Mouse (Mus musculus): ENCODE measurements around the gene Lpxn. TPM values are rescaled to one million over a fixed set of nuclear protein-coding genes. Genes with fewer than 3 reads are reported as not detected.

Gene Lpxn
- polyA plus RNA-seq (2017; shearing (Covaris generic)): 100 to 1,000 TPM; 220 to 255 TPM

- peak; percentile 59 for ATAC-seq
Measured at GRCm38 (mm10) chr19:12795511-12796327, at the start of gene Lpxn, which contains the start of gene Zfp91. Lpxn (plus strand) TSS chr19:12796193. Zfp91 (minus strand) TSS chr19:12796126.

GRCm38 (mm10) chr19:12756286-12756685 lies 39.7 kb upstream of the Lpxn start:
- no peak for ATAC-seq

DNA sequence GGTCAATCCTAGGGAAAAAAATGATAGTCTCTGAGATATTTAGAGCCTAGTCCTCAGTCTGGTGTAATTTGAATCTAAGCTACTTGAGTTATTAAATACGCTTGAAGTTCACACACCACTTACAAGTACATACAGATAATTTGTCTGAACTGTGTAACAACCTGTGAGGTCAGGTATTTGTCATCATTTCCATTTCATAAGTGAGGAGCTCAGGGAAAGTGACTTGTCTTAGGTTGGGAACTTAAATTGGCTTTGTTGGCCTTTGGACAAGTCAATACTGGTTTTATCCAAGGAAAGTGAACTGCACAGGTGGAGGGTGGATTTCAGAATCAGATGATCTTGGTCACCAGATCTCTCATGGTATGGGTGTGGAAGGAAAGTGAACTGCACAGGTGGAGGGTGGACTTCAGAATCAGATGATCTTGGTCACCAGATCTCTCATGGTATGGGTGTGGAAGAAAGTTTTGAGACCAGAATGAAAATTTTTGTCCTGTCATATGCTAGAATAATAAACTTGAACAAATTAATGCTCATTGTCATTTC lies 37.0 kb upstream of the Lpxn start:
- ATAC-seq: no peak

DNA sequence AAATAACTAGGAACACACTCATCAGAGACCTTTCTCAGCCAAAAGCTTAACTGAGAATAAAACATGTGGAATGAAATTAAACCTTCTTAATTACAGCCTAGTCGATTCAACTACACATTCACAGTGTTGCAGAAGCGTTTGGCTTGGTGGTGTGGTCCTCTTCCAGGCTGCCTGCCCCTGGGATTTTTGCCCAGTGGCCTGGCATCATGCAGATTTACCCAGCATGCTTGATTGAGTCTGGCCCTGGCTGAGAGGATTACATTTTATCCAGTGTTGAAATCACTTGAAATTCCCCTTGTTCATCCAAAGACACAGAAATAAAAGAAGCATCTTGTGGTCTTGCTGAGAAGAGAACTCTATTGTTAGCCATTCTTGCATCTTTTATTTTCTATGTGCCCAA lies 36.3 kb upstream of the Lpxn start:
- ATAC-seq: no peak

DNA sequence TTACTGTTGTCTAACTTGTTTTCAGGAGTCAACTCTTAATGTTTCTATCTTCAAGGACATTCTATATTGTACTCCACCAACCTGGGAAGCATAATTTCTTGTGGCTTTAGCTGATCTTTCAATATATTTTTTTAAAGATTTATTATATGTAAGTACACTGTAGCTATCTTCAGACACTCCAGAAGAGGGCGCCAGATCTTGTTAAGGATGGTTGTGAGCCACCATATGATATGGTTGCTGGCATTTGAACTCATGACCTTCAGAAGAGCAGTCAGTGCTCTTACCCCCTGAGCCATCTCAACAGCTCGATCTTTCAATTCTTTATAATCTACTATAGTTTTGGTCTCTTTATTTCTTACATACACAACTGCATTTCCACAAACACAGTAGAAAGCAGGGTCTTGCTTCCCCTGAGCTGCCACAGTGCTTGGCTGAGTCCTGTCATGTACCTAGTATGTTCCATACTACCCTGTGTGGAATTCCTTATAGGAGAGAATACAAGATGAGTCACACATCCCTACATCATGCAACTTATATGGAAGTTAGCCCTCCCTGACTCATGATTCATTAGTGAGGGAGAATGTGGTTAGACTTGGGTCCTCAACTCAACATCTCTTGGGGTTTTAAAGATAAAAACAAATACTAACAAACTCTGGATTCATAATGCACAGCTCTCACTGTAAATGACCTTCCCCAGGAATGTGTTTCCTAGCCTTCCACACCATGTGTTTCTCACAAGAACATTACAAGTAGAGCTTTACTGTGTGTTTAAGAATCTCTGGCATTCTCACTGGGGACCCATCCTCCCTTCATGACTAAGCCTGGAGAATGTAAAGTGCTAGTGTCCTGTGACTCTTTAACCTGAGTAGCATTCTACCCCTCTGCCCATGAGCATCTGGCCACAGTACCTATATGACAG lies 33.5 kb upstream of the Lpxn start:
- ATAC-seq: no peak

GRCm38 (mm10) chr19:12765308-12765707 lies 30.7 kb upstream of the Lpxn start, which contains the start of gene Cntf:
Cntf (minus strand) TSS chr19:12765632.
- no peak for ATAC-seq

GRCm38 (mm10) chr19:12770888-12771287 lies 25.1 kb upstream of the Lpxn start:
- no peak for ATAC-seq

DNA sequence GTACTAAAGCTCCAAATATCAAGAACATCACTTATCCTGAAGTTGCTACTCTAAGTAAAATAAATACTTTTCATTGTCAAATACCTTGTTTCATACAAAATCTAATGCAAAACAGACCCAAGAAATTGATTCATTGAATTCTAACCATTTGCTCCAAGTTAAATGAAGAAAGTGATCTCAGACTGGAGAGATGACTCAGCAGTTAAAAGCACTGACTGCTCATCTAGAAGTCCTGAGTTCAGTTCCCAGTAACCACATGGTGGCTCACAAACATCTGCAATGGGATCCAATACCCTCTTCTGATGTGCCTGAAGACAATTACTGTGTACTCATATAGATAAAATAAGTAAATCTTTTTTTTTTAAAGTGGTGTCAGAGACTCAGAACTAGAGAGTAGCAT lies 15.6 kb upstream of the Lpxn start:
- ATAC-seq: no peak

DNA sequence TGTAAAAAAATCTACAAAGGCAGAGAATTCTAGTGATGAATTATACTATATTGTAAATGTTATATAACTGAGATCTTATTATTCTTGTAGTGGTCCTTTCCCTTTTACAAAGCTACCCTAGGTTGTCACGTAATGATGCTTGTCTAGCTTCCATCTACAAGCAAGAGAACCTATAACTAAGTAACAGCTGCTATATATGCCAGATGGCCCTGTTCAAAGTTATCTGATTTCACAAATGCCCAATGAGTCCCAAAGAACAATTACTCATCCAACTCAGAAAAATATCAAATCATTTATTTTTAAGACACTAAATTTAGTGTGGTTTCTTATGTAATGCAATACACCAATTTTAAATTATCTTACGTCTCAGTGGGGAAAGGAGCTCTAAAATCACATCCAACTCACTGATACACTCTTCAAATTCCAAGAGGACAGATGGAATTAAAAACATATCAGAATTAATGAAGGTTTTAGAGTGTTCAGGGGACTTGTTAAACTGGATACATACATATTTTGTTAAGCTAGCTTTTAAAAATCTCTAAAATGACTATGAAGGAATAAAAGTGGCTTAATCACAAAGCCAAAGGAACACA lies 9.1 kb upstream of the Lpxn start:
- ATAC-seq: no peak

- no peak for ATAC-seq
Measured at GRCm38 (mm10) chr19:12787721-12788120, 8.3 kb upstream of the Lpxn start.

GRCm38 (mm10) chr19:12792374-12792773 lies 3.6 kb upstream of the Lpxn start:
- no peak for ATAC-seq

DNA sequence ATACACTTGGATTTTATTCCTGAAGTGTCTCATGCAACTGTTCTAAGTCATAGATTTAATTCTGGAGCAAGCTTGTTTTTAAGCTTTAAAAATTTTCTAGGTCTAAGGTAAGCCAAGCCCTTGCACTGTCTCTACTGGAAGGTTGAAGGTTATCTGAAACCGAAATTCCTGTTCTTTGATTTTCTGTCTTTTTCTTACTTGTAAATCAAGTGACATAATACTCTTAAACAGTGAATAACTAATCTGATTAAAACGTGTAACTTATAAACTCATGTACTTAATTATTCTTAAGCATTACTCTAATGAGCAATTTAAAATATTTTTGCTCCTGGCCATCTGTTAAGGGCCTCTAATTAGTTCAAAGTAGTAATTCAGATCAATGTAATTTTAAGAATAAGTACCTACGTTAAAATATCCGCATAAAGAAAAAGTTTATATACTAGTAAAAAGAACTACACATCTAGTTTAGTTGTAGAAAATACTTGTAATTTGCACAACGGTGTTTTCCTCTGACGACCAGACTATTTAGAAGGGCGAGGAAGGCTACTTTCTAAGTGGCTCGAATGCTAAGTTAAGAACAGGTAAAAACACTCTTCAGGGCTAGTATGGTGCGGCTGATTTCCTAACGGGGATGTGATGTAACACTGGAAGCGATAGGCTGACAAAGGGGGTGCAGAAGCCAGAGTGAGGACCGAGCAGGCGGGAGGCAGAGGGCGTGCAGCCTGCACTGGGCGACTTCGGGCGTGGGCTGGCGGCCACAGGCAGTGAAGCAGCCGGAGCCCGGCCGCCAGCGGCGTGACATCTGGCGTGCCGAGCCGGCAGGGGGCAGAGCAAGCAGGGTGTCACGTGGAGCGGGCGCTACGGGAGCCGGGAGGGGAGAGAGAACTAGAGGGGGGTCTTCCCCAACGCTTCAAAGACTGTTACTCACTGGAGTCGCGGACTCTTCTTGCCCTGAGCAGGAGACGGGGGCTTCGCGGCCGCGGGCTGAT lies 1.6 kb upstream of the Lpxn start:
- peak; percentile 26 for ATAC-seq

DNA sequence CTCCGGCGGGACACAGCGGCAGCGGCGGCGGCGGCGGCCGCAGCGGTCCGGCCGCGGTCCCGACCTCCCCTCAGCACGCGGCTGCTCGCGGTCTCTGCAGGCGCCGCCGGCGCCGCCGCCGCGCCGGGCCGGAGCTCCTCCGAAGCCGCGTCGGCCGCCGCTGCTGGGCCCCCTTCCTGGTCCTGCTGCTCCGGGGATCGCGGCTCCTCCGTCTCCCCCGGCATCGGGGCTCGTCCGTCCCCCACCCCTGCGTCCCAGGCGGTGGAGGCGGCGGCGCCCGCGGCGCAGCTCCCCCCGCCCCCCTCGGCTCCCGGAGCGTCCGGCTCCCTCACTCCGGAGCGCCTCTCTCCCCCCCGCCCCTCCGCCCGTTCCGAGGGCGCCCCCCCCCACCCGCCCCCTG lies 883 bp upstream of the Lpxn start:
- no peak for ATAC-seq

DNA sequence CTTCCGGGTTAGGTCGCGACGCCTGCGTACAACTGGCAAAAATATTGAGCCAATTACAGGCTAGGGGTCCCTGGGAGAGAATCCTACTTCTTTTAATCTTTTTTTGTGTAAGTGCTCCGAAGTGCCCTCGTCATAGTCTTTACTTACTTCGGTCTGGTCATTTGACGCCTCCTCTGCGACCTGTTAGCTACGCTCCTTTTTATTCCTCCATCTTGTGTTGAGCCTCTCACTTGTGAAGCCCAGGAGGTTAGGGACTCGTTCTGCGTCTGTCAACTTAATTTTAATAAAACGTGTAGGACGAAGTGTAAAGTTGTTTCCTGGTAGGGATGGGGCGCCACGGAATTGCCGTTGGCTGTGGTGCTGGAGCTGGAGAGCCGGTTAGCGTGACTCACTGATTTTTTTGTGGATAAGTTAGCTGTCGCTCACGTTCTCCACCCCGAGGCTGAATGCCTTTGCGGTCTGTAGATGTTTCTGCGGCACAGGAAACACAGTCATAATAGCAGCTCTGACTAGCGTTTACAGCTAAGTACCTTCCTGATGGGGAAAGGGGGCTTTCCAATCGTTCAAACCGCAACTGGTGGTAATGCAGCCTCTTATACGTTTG lies 437 bp downstream of the Lpxn start:
- peak; percentile 76 for ATAC-seq

GRCm38 (mm10) chr19:12797071-12797470 lies 1.1 kb downstream of the Lpxn start:
- ATAC-seq: no peak

DNA sequence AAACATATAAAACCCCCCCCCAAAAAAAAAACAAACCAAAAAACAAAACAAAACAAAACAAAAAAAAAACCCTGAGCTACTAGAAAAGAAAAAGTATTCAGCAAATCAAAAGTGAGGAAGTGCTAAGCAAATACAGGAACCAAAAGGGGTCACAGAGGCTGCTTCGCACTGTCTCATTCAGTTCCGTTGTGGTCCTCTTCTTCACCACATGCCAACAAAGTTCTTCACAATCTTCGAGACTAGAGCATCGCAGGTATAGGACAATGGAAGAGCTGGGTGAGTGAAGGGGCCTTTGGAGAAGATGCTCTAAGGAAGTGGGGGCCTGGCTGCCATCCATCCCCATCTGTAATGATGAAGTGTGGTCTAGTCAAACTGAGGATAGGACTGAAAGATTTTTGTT lies 2.4 kb downstream of the Lpxn start:
- no peak for ATAC-seq

GRCm38 (mm10) chr19:12799081-12799480 lies 3.1 kb downstream of the Lpxn start:
- no peak for ATAC-seq

- no peak for ATAC-seq
Measured at GRCm38 (mm10) chr19:12800621-12801020, 4.6 kb downstream of the Lpxn start.

DNA sequence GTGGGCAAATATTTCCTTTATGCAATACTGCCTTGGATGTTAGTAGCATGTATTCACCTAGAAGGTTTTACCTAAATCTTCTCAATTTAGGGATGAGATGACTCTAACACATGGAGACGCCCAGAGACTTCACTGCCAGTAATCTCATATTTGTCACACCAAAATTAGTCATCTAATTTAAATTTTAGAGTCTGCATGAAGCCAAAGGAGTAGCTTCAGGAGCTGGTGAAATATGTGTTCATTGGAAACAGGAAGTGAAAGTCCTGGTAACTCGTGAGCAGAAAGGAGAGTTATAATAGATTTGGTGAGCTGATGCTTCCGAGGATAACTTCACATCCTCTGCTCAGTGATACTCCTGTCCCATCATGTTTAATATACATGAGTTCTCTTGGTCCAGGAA lies 5.1 kb downstream of the Lpxn start:
- ATAC-seq: no peak

GRCm38 (mm10) chr19:12802830-12803229 lies 6.8 kb downstream of the Lpxn start:
- ATAC-seq: no peak

DNA sequence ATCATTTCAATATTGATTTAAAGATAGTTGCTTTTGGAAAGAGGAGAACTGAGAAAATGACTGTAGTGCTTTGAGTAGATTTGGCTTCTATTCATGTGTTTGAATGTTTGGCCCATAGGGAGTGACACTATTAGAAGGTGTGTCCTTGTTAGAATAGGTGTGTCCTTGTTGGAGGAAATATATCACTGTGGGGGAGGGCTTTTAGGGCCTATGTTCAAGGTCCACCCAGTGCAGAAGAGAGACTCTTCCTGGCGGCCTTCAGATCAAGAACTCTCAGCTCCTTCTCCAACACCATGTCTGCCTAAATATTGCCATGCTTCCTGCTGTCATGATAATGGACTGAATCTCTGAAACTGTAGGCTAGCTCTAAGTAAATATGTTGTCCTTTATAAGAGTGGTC lies 8.2 kb downstream of the Lpxn start:
- ATAC-seq: no peak

Data from CD4-positive, CD25-positive, alpha-beta regulatory T cell, adult 4 months (primary cell).